Mouse (Mus musculus) hindbrain, embryonic 14.5 days (tissue): ENCODE measurements at regions not wholly inside any gene's neighbourhood (a gene's known extent, or its start where the extent isn't known, plus 50 kb on each side); places are given as distances from the start of the nearest gene placed in this dataset.

ENCODE experiments used
- ATAC-seq: fragments of 200-750 bp; cut with Nextera tagmentation; 2 replicates; pipeline ENCODE4 v1.8.0; 2017; ENCODE audit warnings: moderate number of reproducible peaks, mild to moderate bottlenecking, moderate TSS enrichment, moderate library complexity; ENCODE audit not compliant: low FRiP score
- DNase-seq: peaks from one replicate; pipeline ENCODE4 v3.0.0-alpha.2; 2015; ENCODE audit warnings: low spot score
- H3K27ac ChIP-seq: fragments of 300-500 bp; sonication (generic); 2 replicates; pipeline ENCODE4 v1.5.1; 2014; ENCODE audit warnings: mild to moderate bottlenecking, moderate library complexity
- H3K27me3 ChIP-seq: fragments of 300-500 bp; sonication (generic); 2 replicates; pipeline ENCODE4 v1.6.1; 2014; ENCODE audit warnings: mild to moderate bottlenecking, low read length, mixed read lengths; ENCODE audit not compliant: control insufficient read depth, insufficient read depth
- H3K36me3 ChIP-seq: fragments of 300-500 bp; sonication (generic); replicated peaks from 2 replicates; pipeline ENCODE4 v1.6.1; 2014; ENCODE audit not compliant: control insufficient read depth, insufficient read depth
- H3K4me1 ChIP-seq: fragments of 300-500 bp; sonication (generic); replicated peaks from 2 replicates; pipeline ENCODE4 v1.6.1; 2014; ENCODE audit warnings: antibody characterized with exemption, low read length, mixed read lengths; ENCODE audit not compliant: control insufficient read depth, insufficient read depth
- H3K4me2 ChIP-seq: fragments of 300-500 bp; sonication (generic); replicated peaks from 2 replicates; pipeline ENCODE4 v1.6.1; 2014; ENCODE audit warnings: mild to moderate bottlenecking, moderate library complexity
- H3K4me3 ChIP-seq: fragments of 300-500 bp; sonication (generic); replicated peaks from 2 replicates; pipeline ENCODE4 v1.5.1; 2014; ENCODE audit warnings: mild to moderate bottlenecking, low read length
- H3K9ac ChIP-seq: fragments of 300-500 bp; sonication (generic); 2 replicates; pipeline ENCODE4 v1.6.1; 2014
- H3K9me3 ChIP-seq: fragments of 300-500 bp; sonication (generic); 2 replicates; pipeline ENCODE4 v1.6.1; 2016; ENCODE audit warnings: low read length; ENCODE audit not compliant: control insufficient read depth
- WGBS: fragments of 180-500 bp; shearing (Covaris S2); extraction: QIAGEN DNeasy Blood & Tissue Kit; methylation state at CpG from one replicate; pipeline ENCODE4 v1.1.7; 2014; 5-methylcytosine and 5-hydroxymethylcytosine counted together

DNA sequence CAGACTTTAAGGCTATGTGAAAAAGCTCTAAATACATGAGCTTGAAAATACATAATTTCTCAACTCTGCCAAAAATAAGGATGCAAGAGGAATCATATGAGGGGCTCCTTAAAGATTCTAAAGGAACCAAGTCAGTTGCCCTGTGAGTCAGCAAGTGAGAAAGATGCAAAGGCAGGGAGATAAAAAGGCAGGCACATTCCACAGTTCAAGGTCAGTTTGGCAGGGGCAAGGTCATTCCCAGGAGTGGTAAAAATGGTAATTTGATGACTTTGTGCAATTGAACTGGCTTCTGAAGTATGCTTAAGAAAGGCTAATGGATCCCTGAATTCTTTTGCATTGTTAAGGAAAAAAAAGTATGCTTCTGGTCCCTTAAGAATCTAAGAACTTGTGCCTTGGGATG, 131.5 kb downstream of the Zfp951 start:
- Histone ChIP-seq H3K4me3 (no peak overlapping the region), H3K9ac (no peak overlapping the region), H3K36me3 (no peaks in the 10 kb centered on the region), H3K4me1 (no peaks in the 10 kb centered on the region), H3K4me2 (no peak overlapping the region), H3K9me3 (peaks cover 39% of the 10 kb centered on the region), H3K27me3 (no peaks in the 10 kb centered on the region), H3K27ac (no peak overlapping the region)
- ATAC-seq (no peak), DNase-seq (no peak)

DNA sequence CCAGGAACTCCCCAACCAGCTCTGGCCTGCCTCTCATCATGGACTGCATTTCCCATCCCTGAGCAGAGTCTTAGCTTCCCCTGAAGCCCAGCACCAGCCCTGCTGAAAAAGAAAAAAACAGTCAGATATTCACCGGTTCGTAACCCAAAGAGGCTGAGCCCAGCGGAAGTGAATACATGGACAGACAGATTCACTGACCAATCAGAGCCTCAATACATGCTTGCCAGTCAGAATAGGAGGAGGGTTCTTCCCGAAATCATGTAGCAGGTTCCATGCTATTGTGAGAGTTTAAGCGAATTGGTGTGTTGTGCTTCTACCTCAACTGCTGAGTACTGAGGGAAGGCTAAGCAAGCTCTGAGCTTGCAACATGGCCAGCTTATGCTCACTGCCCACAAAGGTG, 137.3 kb downstream of the Zfp951 start:
- no peak overlapping the region for H3K9ac ChIP-seq
- DNase-seq = no peak
- no peak overlapping the region for H3K4me2 ChIP-seq
- no peak for ATAC-seq
- H3K4me3 ChIP-seq = no peak overlapping the region
- H3K27ac ChIP-seq = no peak overlapping the region
- peaks cover 50% of the 10 kb centered on the region for H3K9me3 ChIP-seq
- H3K4me1 ChIP-seq = no peaks in the 10 kb centered on the region
- no peaks in the 10 kb centered on the region for H3K27me3 ChIP-seq
- H3K36me3 ChIP-seq = no peaks in the 10 kb centered on the region
- 94% methylated on average over 5 of the region's 5 CpGs for WGBS

DNA sequence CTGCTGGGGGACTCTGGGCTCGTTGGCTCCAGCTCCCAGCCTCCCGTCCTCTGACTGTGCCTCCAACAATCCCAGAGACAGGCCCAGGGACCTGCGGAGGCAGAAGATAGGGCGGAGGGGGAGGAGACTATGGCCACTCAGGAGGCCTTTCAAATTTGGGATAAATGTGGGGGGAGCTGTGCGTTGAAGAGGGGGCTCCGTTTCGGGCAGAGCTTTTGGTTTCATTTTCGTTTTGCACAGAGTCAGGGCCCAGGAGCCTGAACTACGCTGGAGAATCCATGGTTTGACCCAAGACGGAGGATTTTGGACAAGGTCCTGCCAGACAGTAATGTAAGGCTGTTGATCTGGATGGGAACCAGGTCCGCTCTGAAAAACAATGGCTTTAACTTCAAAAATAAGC, 142.9 kb downstream of the Zfp951 start:
- ATAC-seq = no peak
- 83% methylated on average over 11 of the region's 11 CpGs for WGBS
- H3K4me3 ChIP-seq = no peak overlapping the region

More for the DNA sequence above, 142.9 kb downstream of the Zfp951 start:
- DNase-seq = no peak
- no peak overlapping the region for H3K4me2 ChIP-seq
- H3K27ac ChIP-seq = no peak overlapping the region
- no peaks in the 10 kb centered on the region for H3K36me3 ChIP-seq
- no peaks in the 10 kb centered on the region for H3K27me3 ChIP-seq
- no peaks in the 10 kb centered on the region for H3K4me1 ChIP-seq
- H3K9ac ChIP-seq = no peak overlapping the region
- peaks cover 49% of the 10 kb centered on the region for H3K9me3 ChIP-seq
